23 mouse cellular contexts compared by ENCODE assay signal in the genomic region with DNA sequence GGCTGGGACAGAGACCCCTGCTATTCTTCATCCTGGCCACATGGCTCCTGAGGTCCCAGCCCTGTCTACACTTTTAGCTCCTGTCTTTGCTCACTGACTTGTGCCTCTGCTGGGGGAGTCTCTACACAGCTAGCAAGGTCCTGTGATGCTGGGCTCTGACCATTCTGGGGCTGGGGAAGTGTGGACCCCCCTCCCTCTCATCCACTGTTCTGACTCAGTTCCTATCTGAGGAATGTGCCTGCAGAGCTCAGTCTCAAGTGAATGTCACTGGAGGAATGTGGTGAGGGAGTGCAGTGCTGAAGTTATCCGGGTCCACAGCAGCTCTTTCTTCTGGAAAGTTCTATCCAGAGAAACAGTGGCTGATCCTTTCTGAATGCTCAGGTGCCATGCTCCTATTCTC. TPM values are rescaled to one million over a fixed set of nuclear protein-coding genes. Genes with fewer than 3 reads are reported as not detected.
DNase-seq lines count a peak whose midpoint lies in the region; ATAC-seq and TF ChIP-seq lines count a peak whose summit lies in the region.
"Had no signal": no experiment of that assay in that cellular context is flagged by ENCODE, and none has a peak within 500 bp of the region (broad histone marks: within the 10 kb centered on the region; RNA-seq: fewer than 3 reads in every experiment).

No protein-coding gene starts in this region.

- no peaks in the 10 kb centered on the region; the same call in 1 of the 2 replicates for H3K27me3 ChIP-seq in heart, embryonic 13.5 days (replicated peaks)
- H3K27me3 ChIP-seq in kidney, postnatal 0 days (ENCODE audit: insufficient read depth, low read length) = no peaks in the 10 kb centered on the region
- H3K27me3 ChIP-seq: hindbrain, embryonic 12.5 days; intestine, embryonic 15.5 days; limb, embryonic 15.5 days had no signal

- peaks cover 68% of the 10 kb centered on the region for H3K4me1 ChIP-seq in heart, embryonic 13.5 days
- H3K4me1 ChIP-seq in kidney, postnatal 0 days (replicated peaks; ENCODE audit: insufficient read depth, low read length) = no peaks in the 10 kb centered on the region
- H3K4me1 ChIP-seq: megakaryocyte, embryonic 14.5 days had no signal

- no peaks in the 10 kb centered on the region for H3K9me3 ChIP-seq in heart, embryonic 13.5 days
- no peaks in the 10 kb centered on the region for H3K9me3 ChIP-seq in kidney, postnatal 0 days (replicated peaks; ENCODE audit: low read length)
- H3K9me3 ChIP-seq: forebrain, embryonic 13.5 days; hindbrain, embryonic 12.5 days; intestine, embryonic 15.5 days; limb, embryonic 10.5 days; limb, embryonic 15.5 days; megakaryocyte, embryonic 14.5 days had no signal

- peak; percentile 81 for ATAC-seq in heart, embryonic 13.5 days (ENCODE audit: extremely low read depth, insufficient number of reproducible peaks, low FRiP score, low TSS enrichment)
- ATAC-seq in kidney, postnatal 0 days (replicated peaks; ENCODE audit: low FRiP score, low read depth) = no peak
- ATAC-seq: forebrain, embryonic 13.5 days; hindbrain, postnatal 0 days; intestine, embryonic 15.5 days had no signal

- 11% methylated on average over 1 of the region's 1 CpGs for WGBS in heart, embryonic 13.5 days
- 50% methylated on average over 1 of the region's 1 CpGs for WGBS in kidney, postnatal 0 days

- H3K36me3 ChIP-seq in heart, embryonic 13.5 days = no peaks in the 10 kb centered on the region
- H3K36me3 ChIP-seq in kidney, postnatal 0 days (ENCODE audit: insufficient read depth, low read length) = no peaks in the 10 kb centered on the region
- H3K36me3 ChIP-seq: hindbrain, embryonic 12.5 days; intestine, embryonic 15.5 days; limb, embryonic 10.5 days; limb, embryonic 15.5 days had no signal

- no peak overlapping the region for H3K4me3 ChIP-seq in heart, embryonic 13.5 days
- no peak overlapping the region for H3K4me3 ChIP-seq in kidney, postnatal 0 days (replicated peaks; ENCODE audit: low read depth, low read length)
- H3K4me3 ChIP-seq: forebrain, embryonic 13.5 days; hindbrain, embryonic 12.5 days; intestine, embryonic 15.5 days; limb, embryonic 10.5 days; limb, embryonic 15.5 days; megakaryocyte, embryonic 14.5 days had no signal

- TF ChIP-seq CTCF in kidney, postnatal 0 days (IDR thresholded peaks at IDR 0.05; ENCODE audit: low read depth) = no peak

- DNase-seq in heart, adult 18-20 months = no peak
- DNase-seq in kidney, postnatal 0 days (ENCODE audit: low spot score) = peak; percentile 56
- no peak for DNase-seq in kidney, postnatal 14 days
- DNase-seq in lung, postnatal 10 days = peak; percentile 21
- no peak for DNase-seq in lung, adult 18-20 months
- peak; percentile 13 to 33 for DNase-seq in heart, postnatal 10 days
- no peak for DNase-seq in adrenal gland, adult (ENCODE audit: inconsistent age in 2 of 2, low spot score in 1 of 2)
- DNase-seq: B cell, adult 2 months; cerebellum, adult 8-10 months; cerebellum, postnatal 25 days; gastrocnemius, postnatal 10 days; kidney, adult 2 months; lung, postnatal 4 days; midbrain, embryonic 14.5 days had no signal

- 0 out of 2 replicates have a peak overlapping the region, but pooled peaks have one; percentile 29 for H3K9ac ChIP-seq in heart, embryonic 13.5 days
- no peak overlapping the region for H3K9ac ChIP-seq in kidney, postnatal 0 days (ENCODE audit: low read depth, low read length)
- H3K9ac ChIP-seq: forebrain, embryonic 13.5 days; hindbrain, embryonic 12.5 days; intestine, embryonic 15.5 days; limb, embryonic 15.5 days; liver, embryonic 14.5 days had no signal

- H3K27ac ChIP-seq in heart, embryonic 13.5 days (replicated peaks) = peak overlapping the region; percentile 90
- H3K27ac ChIP-seq in kidney, postnatal 0 days = no peak overlapping the region
- H3K27ac ChIP-seq: forebrain, embryonic 13.5 days; hindbrain, embryonic 12.5 days; hindbrain, postnatal 0 days; intestine, embryonic 15.5 days; limb, embryonic 10.5 days; limb, embryonic 15.5 days; liver, embryonic 14.5 days had no signal

- intact Hi-C loops in heart, postnatal 10 days (cut with DNase I) = no loop called here

- H3K4me2 ChIP-seq in heart, embryonic 13.5 days = no peak overlapping the region
- no peak overlapping the region for H3K4me2 ChIP-seq in kidney, postnatal 0 days (ENCODE audit: low read length)
- H3K4me2 ChIP-seq: forebrain, embryonic 13.5 days; hindbrain, embryonic 12.5 days; intestine, embryonic 15.5 days; limb, embryonic 15.5 days had no signal

RNA-seq across cellular contexts. Expression of gene Rxra, which starts 39.4 kb away (rescaled TPM):
- polyA plus RNA-seq in heart, embryonic 13.5 days (2015; fragmentation: Nextera tagmentation; extraction: Ambion mirVana) = 6.7 and 7.4 TPM in 2 replicates
- total RNA-seq in heart, adult 18-20 months (2021) = 10 to 100 TPM; 51.3 to 52.4 TPM
- 9.4 and 9.6 TPM in 2 replicates for polyA plus RNA-seq in kidney, postnatal 0 days (2015; fragmentation: Nextera tagmentation; extraction: Ambion mirVana)
- total RNA-seq in heart, postnatal 10 days (2021) = 10 to 100 TPM; 38.6 to 42.5 TPM

Comparison
In these comparisons a context has a peak if more than half of its experiments do, and no peak if none do; other contexts are left out.
1. DNase-seq: peak in kidney, postnatal 0 days (single experiment), lung, postnatal 10 days (single experiment) and heart, postnatal 10 days (2 of 2); none in heart, adult 18-20 months (0 of 2), kidney, postnatal 14 days (single experiment), lung, adult 18-20 months (0 of 2) and adrenal gland, adult (0 of 2).